Mouse (Mus musculus) adrenal gland, postnatal 4 days (tissue): ENCODE measurements around the gene Gm49387. TPM values are rescaled to one million over a fixed set of nuclear protein-coding genes. Genes with fewer than 3 reads are reported as not detected.

Source experiments
- DNase-seq, 2 experiments: peaks; one replicate each; pipeline ENCODE4 v3.0.0; 2021 to 2022; ENCODE audit warnings: low spot score in 2 of 2, mixed read lengths in 2 of 2
- total RNA-seq, 2 experiments: library from RNA; stranded (reverse); gene quantifications; 2 replicates each; pipeline ENCODE4 v1.2.3; 2021

Gene Gm49387
- total RNA-seq, 2 experiments from 2014 or later = not detected

DNA sequence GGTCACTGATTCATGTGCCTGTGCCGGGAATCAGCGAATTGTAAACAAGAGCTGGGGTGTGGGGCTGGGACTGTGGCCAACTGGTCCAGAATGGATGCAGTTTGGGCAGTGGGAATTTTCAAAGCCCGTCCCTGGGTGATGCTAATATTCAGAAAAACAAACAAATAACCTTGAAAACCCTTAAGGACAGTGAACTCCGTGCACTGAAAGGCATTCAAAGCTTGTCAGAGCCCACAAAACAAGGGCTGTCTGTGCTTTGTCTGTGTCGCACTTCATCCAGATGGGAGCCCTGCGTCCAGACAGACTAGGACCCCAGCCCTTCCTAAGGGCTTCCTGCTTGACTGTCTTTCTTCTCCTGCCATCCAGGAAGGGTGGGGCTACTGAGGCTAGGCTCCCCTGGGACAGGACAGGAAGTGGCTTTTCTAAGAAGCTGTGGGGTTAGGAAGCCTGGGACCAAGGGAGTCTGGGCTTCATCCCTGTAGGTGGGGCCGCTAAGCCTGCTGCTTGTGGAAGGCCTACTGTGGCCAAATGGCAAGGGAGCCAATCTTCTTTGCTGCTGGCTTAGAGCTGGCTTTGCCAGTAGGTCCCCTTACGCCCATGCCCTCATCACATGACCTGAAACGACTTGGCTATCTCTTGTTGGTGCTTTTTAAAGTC lies 22.0 kb upstream of the Gm49387 start:
- DNase-seq = no peak

DNA sequence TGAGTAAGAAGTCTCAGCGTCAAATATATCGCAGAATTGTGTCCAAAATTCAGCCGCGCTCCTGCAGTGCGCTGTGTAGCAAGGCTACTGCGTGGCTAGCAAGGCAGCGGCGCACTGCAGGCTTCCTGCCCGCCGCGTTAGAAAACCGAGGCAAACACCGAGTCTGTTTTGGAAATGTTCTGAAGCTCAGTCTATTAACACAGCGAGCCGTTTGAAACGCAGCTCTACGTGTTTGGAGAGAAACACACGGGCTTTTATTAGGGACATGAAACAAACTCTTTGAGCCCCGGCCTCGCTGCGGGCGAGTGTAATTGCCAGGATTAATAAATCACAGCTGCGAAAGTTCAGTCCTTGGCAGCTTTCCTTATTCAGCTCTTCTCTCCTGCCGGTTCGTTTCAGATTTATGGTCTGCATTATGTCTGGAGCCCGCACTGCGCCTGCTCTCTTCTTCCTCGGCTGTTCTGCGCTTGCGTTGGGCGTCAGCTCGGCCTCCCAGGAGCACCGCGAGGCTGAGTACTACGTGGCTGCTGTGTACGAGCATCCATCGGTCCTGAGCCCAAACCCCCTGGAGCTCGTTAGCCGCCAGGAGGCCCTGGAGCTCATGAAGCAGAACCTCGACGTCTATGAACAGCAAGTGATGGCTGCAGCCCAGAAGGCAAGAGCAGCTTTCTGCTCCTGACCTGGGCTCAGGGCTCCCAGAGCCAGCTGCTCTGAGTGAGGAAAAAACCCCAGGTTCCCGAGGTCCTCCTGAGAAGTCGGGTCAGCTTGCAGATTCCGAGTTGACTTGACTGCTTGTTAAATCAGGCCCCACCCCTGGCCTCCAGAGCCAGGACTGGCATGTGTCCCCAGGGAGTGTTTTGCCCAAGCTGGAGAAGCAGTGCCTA lies 21.2 kb upstream of the Gm49387 start:
- DNase-seq = peak; percentile 37 to 61

DNA sequence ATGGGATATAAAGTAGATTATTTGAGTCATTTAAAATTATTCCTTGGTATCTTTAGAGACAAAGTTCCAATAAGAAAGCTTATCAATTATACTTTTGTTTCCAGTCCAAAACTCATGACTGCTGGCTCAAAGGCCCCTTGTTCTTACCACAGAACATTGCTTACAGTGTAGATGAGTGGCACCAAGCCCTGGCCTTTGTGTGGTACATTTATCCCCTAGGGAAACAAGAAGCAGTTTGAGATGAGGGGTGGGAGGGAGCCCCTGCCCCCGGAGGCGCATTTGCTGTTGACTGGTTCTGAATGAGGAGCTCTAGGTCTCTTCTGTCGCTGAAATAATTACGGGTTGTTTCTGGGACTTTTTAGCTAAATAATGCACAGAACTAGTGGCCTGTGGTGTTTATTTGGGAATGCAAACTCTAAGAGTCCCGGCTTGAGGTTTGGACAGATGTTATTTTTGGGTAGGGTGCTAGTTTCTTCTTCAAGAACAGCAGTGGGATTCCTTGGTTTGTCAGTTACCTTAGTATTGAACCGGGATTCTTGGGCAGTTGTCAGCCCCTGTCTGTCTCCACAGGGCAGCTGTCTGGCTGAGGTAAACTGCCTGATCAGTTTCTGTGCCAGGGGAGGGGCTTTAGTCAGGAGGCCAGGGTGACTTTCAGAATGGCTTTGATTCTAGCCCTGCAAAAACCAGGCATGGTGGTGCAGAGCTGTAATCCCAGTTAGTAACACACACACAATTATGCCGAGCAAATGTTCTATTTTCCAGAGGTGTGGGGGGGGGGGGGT lies 19.8 kb upstream of the Gm49387 start:
- DNase-seq = no peak

DNA sequence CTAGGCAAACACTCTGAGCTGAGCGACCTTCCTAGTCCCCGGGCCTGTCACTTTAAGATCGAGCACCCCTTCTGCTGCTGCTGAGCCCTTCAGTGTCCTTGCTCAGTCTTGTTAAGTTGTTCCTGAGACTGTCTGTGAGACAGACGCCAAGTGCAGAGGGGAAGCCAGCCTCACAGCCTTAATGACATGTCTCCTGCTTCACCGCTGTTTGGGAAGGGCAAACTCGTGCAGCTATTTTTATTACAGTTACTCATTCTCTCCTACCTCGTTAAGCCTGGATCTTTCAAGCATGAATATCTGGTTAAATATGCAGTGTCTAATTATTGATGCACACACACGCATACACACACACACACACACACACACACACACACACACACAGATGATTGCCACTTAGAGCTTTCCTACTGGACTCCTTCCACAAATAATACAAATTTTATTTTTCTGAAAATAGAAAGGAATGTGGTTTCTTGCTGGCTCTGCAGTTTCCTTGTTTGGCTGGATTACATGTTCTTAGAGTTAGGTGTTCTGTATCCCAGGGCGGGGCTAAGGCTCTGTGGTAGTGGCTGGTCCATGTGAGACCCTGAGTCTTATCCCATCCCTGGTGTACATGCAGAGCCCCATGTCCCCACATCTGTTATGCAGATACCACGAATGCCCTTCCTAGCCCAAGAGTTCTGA lies 19.0 kb upstream of the Gm49387 start:
- DNase-seq = no peak

DNA sequence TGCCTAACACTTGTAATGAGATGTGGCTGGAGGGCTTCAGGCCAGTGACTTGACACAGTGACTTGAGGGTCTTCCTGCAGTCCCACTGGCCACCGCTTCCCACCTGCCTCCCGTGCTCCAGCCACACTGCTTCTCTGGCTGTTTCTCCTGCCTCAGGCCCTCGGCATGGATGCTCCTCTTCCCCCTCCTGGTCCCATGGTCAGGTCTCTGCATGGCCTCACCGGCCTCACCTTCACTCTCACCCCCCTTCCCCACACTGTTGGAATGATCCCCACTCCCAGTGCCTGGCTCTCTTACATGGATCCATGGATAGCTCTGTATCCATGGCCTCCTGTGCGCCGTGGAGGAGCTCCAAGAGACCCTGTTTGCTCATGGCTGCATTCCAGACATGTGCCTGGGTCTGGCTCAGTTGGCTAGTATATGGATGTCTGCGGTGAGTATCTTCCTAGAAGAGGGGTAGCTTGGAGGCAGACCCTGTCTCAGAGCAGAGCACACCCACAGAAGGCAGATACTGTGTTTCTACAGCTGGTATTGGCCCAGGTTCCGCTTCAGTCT lies 17.5 kb upstream of the Gm49387 start:
- DNase-seq = no peak

DNA sequence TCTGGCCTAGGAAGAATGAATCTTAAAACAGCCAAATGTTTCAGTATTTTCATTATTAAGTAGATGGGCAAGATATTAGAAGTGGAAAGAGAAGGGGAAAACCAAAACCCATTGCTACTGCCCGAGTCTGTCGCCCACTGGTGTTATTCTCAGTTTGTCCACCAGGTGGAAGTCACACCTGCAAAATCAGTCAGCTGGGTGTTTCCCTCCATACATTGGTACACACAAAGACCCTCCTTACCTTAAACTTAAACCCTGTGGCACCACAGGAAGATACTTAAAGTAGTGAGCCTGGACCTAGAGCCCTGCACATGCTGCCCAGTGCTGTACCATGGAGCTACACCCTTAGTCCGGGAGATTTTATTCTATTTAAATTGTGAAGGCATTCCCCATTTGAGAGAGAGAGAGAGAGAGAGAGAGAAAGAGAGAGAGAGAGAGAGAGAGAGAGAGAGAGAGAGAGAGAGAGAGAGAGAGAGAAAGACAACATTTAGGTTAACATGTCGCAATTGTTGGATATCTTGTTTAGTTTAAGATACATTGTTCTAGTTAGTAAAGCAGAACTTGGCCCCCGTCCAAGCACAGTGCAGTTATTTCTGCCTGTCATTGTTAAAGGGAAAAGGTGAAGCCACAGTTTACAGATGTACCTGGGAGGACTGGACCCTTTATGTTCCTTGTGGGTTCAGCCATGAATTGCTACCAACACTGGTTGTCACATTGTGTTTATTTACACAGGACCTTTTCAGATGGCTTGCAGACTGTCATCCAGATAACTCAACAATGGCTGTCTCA lies 16.4 kb upstream of the Gm49387 start:
- peak in 1 of 2 experiments; percentile 58 for DNase-seq

DNA sequence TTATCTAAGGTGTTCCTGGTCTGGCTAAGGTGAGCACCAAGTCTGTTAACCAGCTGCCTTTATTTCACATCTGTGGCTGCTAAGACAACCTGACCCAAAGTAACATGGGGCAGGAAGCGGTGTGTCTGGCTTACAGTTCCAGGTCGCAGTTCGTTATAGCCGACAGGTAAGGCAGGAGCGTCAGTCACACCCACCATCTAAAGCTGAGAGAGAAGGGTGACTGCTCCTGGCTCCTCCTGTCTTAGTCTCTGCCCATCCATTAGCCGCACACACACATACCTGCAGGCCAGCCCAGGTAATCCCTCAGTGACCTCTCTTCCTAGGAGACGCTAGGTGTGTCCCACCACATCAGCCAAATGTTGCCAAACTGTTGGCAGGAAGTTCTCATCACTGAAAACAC lies 15.7 kb upstream of the Gm49387 start:
- no peak for DNase-seq

DNA sequence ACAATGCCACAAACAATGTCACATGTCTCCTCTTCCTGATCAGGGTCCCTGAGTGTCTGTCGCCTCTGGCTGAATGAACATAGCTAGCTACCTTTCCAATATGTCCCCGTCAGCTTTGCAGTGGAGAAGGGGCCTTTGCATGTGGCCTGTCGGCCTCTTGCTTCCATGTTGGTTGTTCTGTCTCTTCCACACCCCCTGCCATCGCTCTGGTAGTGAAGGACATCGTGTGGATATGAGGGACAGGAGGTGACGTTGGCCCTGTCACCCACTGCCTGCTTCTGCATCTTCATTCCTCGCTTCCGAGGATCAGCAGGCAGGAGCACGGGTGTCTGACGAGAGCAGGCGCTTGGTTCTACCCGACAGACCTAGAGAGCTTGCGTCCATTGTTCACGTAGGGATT lies 14.7 kb upstream of the Gm49387 start:
- no peak for DNase-seq

DNA sequence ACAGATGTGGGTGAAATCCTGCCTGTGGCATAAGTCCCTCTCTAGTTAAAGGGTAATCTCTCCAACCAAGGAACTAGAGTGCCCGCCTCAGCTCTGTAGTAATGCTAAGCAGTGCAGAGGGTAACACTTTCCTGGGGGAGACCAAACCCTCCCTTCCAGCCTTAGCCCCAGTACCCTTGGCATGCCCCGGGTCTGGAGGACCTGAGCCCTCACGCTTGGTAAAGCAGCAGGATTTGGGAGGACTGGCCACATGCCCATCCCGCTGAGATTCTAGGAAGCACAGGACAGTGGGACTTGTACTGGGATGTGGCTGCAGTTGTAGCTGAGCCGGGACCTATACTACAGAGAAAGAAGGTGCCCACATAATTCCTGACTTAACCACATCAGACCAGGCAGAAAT lies 14.1 kb upstream of the Gm49387 start:
- DNase-seq = no peak

DNA sequence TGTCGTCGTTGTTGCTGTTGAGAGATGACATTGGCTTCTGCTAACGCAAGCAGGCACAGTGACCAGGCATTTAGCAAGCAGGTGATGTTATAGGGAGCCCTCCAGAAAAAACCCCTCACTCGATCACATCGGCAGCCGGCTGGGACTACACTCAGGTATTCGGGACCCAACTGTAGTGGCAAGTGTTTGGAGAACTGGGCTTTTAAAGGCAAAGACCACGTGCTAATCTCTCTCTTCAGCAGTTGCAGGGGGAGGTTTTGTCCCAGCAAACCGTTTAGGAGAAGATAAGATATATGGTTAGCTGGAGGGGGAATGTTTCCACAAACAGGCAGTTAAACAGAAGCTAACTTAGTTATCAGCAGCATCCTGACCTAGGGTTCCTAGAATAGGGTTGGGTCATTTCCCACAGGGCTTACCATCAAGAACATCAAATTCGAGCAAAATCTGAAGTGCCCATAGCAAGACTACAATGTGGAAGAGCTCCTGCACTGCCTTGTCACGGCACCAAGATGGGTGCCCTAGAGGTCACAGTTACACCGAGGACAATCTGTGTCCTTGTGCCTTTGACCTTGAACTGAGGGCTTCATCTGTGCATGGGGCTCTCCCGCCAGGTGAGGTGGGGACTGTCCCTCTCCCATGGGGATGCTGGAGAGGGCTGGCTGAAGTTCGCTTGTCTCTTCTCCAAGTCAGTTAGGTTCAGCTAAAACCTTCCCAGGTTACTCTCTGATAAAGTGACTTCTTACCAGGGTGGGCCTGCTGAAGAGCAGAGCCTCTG lies 12.6 kb upstream of the Gm49387 start:
- no peak for DNase-seq

DNA sequence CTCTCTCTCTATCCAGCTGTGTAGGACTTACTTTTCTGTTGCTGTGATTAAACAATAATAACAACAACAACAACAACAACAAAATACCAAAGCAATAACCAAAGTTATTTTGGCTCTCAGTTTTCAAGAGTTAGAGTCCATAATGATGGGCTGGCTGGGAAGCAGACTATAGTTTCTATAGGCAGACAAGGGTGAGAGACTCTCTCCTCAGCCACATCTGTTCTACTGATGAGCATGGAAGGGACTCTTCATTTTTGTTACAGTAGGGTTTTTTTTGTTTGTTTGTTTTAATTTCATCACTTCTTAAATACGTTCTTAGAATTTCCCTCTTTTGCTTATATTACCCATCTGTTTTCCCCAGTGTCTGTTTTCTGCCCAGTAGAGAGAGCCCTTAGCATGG lies 11.9 kb upstream of the Gm49387 start:
- DNase-seq = no peak

DNA sequence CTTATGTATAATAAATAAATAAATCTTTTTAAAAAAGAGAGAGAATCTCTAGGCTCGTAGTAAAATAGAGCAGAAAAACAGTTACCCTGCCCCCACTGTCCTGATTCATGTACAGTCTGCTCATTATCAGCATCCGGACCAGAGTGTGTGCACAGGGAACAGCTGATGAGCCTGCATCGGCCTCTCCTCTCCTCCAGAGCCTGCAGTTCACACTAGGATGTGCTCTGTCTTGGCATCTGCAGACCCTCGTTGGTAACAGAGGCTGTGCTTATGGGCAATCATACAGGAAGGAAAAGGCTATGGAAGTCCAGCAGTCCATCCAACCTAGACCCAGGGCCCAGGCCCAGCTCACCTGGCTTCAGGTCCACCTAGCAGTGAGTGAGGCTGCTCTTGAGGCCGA lies 11.4 kb upstream of the Gm49387 start:
- no peak for DNase-seq

DNA sequence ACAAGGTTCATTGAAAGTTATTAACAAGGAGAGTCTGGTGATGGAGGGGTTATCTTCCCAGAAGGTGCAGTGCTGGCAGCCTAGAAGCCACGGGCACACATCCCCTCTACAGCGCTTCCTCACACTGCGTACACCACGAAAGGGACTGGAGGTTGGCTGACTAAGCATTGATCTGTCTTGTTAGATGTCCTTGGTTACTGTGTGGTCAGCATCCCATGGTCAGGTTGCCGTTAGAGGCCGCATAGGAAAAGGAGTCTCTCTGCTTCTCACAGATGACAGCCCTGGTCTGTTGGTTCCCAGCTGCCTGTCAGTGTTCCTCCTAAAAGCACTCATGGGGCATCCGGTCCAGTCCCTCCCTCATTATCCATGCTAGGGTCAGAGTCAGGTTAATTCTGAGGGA lies 10.5 kb upstream of the Gm49387 start:
- DNase-seq = no peak

DNA sequence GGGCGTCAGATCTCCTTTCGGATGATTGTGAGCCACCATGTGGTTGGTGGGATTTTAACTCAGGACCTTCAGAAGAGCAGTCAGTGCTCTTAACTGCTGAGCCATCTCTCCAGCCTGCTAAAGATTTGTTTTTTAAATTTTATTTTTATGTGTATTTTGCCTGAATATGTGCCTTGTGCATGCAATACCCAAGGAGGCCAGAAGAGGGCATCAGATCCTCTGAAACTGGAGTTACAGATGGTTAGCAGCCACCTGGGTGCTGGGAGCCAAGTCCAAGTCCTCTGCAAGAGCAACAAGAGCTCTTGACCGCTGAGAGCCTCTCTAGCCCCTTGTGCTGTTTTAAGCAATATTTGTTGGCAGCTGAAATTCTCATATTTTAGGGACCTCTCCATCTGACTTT lies 9.7 kb upstream of the Gm49387 start:
- DNase-seq = no peak

DNA sequence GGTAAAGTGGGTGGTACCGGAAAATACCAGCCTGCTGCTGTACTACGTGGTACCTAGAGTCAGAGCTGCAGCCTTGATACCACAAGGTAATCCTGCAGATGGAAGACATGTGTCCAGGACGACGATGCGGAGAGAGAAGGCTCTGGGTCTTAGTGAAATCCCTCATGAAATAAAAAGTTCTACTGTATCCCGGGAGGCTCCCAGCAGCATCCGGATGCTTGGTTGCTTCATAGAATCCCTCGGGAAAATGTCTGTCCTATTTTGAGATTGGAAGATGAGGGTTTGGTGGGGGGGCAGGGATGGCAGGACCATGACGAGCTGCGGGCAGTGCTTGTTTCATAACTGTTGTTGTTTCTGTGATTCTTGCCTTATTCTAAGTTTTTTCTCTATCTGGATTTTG lies 7.3 kb upstream of the Gm49387 start:
- DNase-seq = no peak

DNA sequence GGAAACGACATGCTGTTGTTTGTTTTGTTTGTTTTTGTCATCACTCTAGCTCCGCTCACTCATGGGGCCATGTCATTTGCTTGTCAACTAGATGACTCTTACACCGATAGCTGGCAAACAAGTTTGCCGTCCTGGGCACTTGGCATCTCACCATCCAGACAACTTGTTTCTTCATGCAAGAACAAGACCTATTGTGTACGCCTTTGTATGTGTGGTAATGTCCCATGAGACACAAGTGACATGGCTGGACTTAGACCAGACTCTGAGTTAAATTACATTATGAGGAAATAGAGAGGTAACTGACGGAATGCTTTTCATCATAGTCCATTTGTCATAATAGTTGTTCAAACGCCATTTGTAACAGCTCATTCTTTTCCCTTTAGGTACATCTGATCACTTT lies 5.2 kb upstream of the Gm49387 start:
- no peak for DNase-seq

DNA sequence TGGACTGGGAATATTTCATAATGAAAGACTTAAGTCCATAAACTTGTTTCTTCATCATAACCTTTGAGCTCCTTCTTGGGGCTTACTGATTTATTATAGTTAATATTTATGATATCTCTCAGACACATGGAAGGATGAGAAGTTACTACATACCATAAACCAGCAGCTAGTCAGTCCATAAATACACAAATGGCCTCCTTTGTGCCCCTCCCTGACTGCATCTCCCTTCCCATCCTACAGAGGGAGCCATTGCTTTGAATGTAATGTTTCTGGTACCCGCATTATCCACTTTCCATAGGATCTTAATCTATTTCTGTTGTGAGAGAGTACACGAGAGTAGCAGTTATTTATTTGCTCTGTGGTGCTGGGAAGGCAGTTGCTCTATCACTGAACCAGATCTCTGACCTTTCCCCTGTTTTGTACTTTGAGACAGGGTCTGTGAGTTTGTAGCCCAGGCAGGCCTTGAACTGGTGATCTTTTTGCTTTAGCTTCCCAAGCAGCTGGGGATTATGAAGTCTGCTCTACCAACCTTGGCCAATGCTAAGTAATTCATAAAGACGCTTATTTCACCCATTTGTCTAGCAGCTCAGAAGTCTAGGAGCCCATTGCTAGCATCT lies 4.4 kb upstream of the Gm49387 start:
- no peak for DNase-seq

DNA sequence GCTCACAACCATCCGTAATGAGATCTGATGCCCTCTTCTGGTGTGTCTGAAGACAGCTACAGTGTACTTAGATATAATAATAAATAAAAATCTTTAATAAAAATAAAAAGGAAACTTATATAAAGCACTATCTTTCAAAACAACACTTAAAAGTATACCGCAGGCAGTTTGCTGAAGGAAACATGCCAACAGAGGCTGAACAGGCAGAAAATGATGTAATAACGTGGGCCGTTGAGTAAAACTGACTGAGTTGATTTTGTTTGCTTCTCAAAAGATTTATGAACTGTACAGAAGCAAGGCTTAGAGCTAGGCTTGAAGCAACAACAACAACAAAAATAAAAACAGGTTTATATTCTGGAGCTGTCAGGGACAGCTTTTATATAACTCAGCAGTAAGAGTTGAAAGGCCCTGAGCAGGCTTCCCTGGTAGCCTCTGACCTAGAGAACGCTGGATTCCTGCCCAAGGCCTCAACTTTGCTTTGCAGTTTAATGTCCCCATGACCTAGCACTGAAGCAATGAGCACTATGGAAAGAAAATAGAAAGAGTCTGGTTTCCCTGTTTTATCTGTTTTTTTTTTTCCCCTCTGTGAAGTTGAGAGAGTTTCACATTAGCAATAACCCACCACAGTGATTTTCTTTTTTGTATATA lies 3.6 kb upstream of the Gm49387 start:
- no peak for DNase-seq
